In genomic region chr5:3369317-3369716, GRCm38 (mm10) we compare ENCODE assay signal across 14 mouse cellular contexts. TPM values are rescaled to one million over a fixed set of nuclear protein-coding genes. Genes with fewer than 3 reads are reported as not detected.
A peak's percentile ranks its signal among the peaks of the same experiment; 100 is the strongest.
DNase-seq lines count a peak whose midpoint lies in the region; ATAC-seq and TF ChIP-seq lines count a peak whose summit lies in the region.
"Had no signal": no experiment of that assay in that cellular context is flagged by ENCODE, and none has a peak within 500 bp of the region (broad histone marks: within the 10 kb centered on the region; RNA-seq: fewer than 3 reads in every experiment).

No protein-coding gene starts in this region.

- TF ChIP-seq CTCF in bone marrow macrophage, adult 2 months (IDR thresholded peaks at IDR 0.05; ENCODE audit: low read depth, low read length): no peak

- no peak for DNase-seq in kidney, postnatal 14 days
- DNase-seq in lung, postnatal 10 days: peak; percentile 31
- DNase-seq in testis, postnatal 10 days (ENCODE audit: low spot score): no peak
- no peak for DNase-seq in frontal cortex, postnatal 36 days (ENCODE audit: low spot score in 2 of 2)
- DNase-seq: adrenal gland, adult 8-10 months; cerebellum, postnatal 14 days; right cerebral cortex, postnatal 25 days had no signal

- H3K9ac ChIP-seq in kidney, embryonic 16.5 days (replicated peaks; ENCODE audit: low read length): no peak overlapping the region
- H3K9ac ChIP-seq in heart, embryonic 12.5 days: no peak overlapping the region
- H3K9ac ChIP-seq: hindbrain, embryonic 14.5 days had no signal

- TF ChIP-seq POLR2A in bone marrow macrophage, adult 2 months (IDR thresholded peaks at IDR 0.05; ENCODE audit: borderline replicate concordance, low read depth, low read length): no peak

- no peak; the same call in 1 of the 2 replicates for ATAC-seq in kidney, embryonic 16.5 days (ENCODE audit: low FRiP score, low TSS enrichment)
- 0 out of 2 replicates have a peak, but pooled peaks have one; percentile 51 for ATAC-seq in heart, embryonic 12.5 days (ENCODE audit: insufficient number of reproducible peaks, low FRiP score)

- no peaks in the 10 kb centered on the region for H3K27me3 ChIP-seq in kidney, embryonic 16.5 days (ENCODE audit: insufficient read depth, low read length)
- H3K27me3 ChIP-seq in heart, embryonic 12.5 days (replicated peaks): no peaks in the 10 kb centered on the region

- 0 out of 2 replicates have a peak overlapping the region, but pooled peaks have one; percentile 63 for H3K27ac ChIP-seq in kidney, embryonic 16.5 days (ENCODE audit: low read length)
- peak overlapping the region; percentile 76 for H3K27ac ChIP-seq in bone marrow macrophage, adult 2 months (ENCODE audit: insufficient read depth, low read depth, low read length)
- H3K27ac ChIP-seq in heart, embryonic 12.5 days (ENCODE audit: poor library complexity, severe bottlenecking): peak overlapping the region; percentile 54; the same call in 1 of the 2 replicates
- H3K27ac ChIP-seq: forebrain, embryonic 10.5 days; hindbrain, embryonic 14.5 days; midbrain, embryonic 10.5 days had no signal

- H3K4me1 ChIP-seq in kidney, embryonic 16.5 days (ENCODE audit: insufficient read depth, low read length): 0 out of 2 replicates have a peak, but pooled peaks cover 6% of the 10 kb centered on the region
- H3K4me1 ChIP-seq in bone marrow macrophage, adult 2 months (ENCODE audit: control insufficient read depth, insufficient read depth, low read length): peaks cover 42% of the 10 kb centered on the region
- peaks cover 9% of the 10 kb centered on the region; the same call in 1 of the 2 replicates for H3K4me1 ChIP-seq in heart, embryonic 12.5 days (replicated peaks)
- H3K4me1 ChIP-seq: forebrain, embryonic 10.5 days; midbrain, embryonic 10.5 days had no signal

- no peaks in the 10 kb centered on the region for H3K36me3 ChIP-seq in kidney, embryonic 16.5 days (ENCODE audit: insufficient read depth, low read length)
- 0 out of 2 replicates have a peak, but pooled peaks cover 3% of the 10 kb centered on the region for H3K36me3 ChIP-seq in heart, embryonic 12.5 days
- H3K36me3 ChIP-seq: forebrain, embryonic 10.5 days; midbrain, embryonic 10.5 days had no signal

- no peaks in the 10 kb centered on the region for H3K9me3 ChIP-seq in kidney, embryonic 16.5 days (ENCODE audit: low read length)
- H3K9me3 ChIP-seq in heart, embryonic 12.5 days (replicated peaks): no peaks in the 10 kb centered on the region
- H3K9me3 ChIP-seq: forebrain, embryonic 10.5 days; midbrain, embryonic 10.5 days had no signal

- WGBS in kidney, embryonic 16.5 days: 54% methylated on average over 6 of the region's 6 CpGs
- WGBS in heart, embryonic 12.5 days: 44% methylated on average over 6 of the region's 6 CpGs

- no peak overlapping the region for H3K4me3 ChIP-seq in kidney, embryonic 16.5 days (ENCODE audit: low read length)
- H3K4me3 ChIP-seq in bone marrow macrophage, adult 2 months (ENCODE audit: insufficient read depth, low read length): peak overlapping the region; percentile 3; the same call in 1 of the 2 replicates
- H3K4me3 ChIP-seq in heart, embryonic 12.5 days: no peak overlapping the region
- H3K4me3 ChIP-seq: forebrain, embryonic 10.5 days; midbrain, embryonic 10.5 days; myocyte had no signal

- no peak overlapping the region for H3K4me2 ChIP-seq in kidney, embryonic 16.5 days (replicated peaks; ENCODE audit: low read depth, low read length)
- no peak overlapping the region for H3K4me2 ChIP-seq in heart, embryonic 12.5 days
- H3K4me2 ChIP-seq: hindbrain, embryonic 14.5 days had no signal

RNA-seq across cellular contexts. Expression of gene Cdk6, which starts 28.0 kb away (rescaled TPM):
- polyA plus RNA-seq in kidney, embryonic 16.5 days (2015; fragmentation: Nextera tagmentation; extraction: Ambion mirVana): 16.6 and 21.2 TPM in 2 replicates
- polyA plus RNA-seq in bone marrow macrophage, adult 2 months (2012; ENCODE audit: insufficient read depth, insufficient read length, missing spikeins): 24.1 and 25.7 TPM in 2 replicates
- 32.5 and 33.3 TPM in 2 replicates for polyA plus RNA-seq in heart, embryonic 12.5 days (2016; fragmentation: Nextera tagmentation; extraction: Ambion mirVana)
